Comparison of ENCODE assay signal across 8 mouse cellular contexts in the genomic region with DNA sequence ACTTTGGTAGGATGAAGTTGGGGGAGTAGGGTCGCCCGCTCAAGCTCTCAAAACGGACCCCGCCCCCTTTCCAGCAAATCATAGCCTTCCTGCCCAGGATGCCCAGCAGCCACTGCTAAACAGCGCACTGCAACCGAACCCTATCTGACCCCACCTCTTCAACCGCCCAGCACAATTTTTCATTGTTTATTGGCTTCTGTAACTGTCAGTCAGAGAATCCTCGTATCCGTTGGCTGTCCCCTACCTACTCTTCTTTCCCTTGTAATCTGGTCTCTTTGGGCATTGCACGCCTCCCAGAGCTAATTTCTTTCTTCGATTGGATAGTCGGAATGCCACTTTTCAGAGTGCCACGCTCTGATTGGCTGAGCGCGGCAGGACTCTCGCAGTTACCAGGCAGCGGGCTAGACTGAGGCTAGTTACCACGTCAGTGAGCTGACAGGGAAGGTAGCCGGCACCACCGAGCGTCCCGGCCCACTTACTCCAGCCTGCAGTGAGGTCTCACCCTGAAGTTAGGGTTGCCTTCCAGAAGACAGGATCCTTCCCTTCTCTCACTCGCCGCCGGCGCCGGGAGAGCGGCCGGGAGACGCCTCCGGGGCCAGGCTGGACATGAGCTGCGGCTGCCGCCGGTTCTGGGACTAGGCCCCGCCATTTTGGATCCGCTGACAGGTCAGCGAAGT. TPM values are rescaled to one million over a fixed set of nuclear protein-coding genes. Genes with fewer than 3 reads are reported as not detected.
DNase-seq lines count a peak whose midpoint lies in the region; ATAC-seq lines count a peak whose summit lies in the region.

A gene (plus strand): TSS at position 383 of the 677 bp plus-strand sequence.

- ATAC-seq in hindbrain, embryonic 11.5 days (ENCODE audit: low FRiP score), result peak; percentile 99

- H3K36me3 ChIP-seq in hindbrain, embryonic 11.5 days (ENCODE audit: control insufficient read depth, insufficient read depth, low read length), result no peaks in the 10 kb centered on the region

- H3K27me3 ChIP-seq in hindbrain, embryonic 11.5 days (ENCODE audit: control insufficient read depth, insufficient read depth, low read length), result peaks cover 30% of the 10 kb centered on the region

- peak within 1 kb of the TSS; percentile 87 for H3K4me3 ChIP-seq in hindbrain, embryonic 11.5 days (ENCODE audit: low read depth, low read length)

- peak within 1 kb of the TSS; percentile 70 for H3K9ac ChIP-seq in hindbrain, embryonic 11.5 days (ENCODE audit: low read depth, low read length)

- H3K4me1 ChIP-seq in hindbrain, embryonic 11.5 days (replicated peaks; ENCODE audit: control insufficient read depth, insufficient read depth, low read length), result peaks cover 8% of the 10 kb centered on the region; the same call in 1 of the 2 replicates

- peak; percentile 98 for DNase-seq in Muller cell, postnatal 12 days (ENCODE audit: inconsistent ontology term)
- DNase-seq in cerebellum, adult 9-11 months, result peak; percentile 98
- DNase-seq in frontal cortex, adult 2 months (ENCODE audit: extremely low spot score in 1 of 2, low spot score in 1 of 2), result peak; percentile 99
- DNase-seq in hindbrain, embryonic 11.5 days (ENCODE audit: low spot score), result peak; percentile 91
- DNase-seq in layer of hippocampus, postnatal 10 days (ENCODE audit: low spot score in 2 of 2), result peak; percentile 89 to 94
- peak; percentile 96 for DNase-seq in lung, postnatal 10 days
- peak; percentile 88 for DNase-seq in ovary, postnatal 36 days (ENCODE audit: low spot score)
- peak; percentile 91 for DNase-seq in thymus, postnatal 25 days

- H3K9me3 ChIP-seq in hindbrain, embryonic 11.5 days (ENCODE audit: control insufficient read depth, low read length), result no peaks in the 10 kb centered on the region

- peak within 1 kb of the TSS; percentile 87 for H3K4me2 ChIP-seq in hindbrain, embryonic 11.5 days (replicated peaks; ENCODE audit: low read depth, low read length)

- 0 out of 2 replicates have a peak within 1 kb of the TSS, but pooled peaks have one; percentile 51 for H3K27ac ChIP-seq in hindbrain, embryonic 11.5 days (ENCODE audit: low read depth, low read length)

- WGBS in hindbrain, embryonic 11.5 days, result under 1% methylated on average over 33 of the region's 37 CpGs

RNA-seq across cellular contexts. Expression of the gene that starts here (rescaled TPM):
- polyA plus RNA-seq in frontal cortex, adult 2 months (2012; rRNA removed), result 67.0 and 69.7 TPM in 2 replicates
- 43.8 and 63.0 TPM in 2 replicates for polyA plus RNA-seq in hindbrain, embryonic 11.5 days (2014; fragmentation: Nextera tagmentation; extraction: Ambion mirVana)
- 10 to 100 TPM; 81.1 to 98.1 TPM for total RNA-seq in layer of hippocampus, postnatal 10 days (2021)

Comparison
In these comparisons a context has a peak if more than half of its experiments do, and no peak if none do; other contexts are left out.
1. Peak in every context shown above with its lines: DNase-seq, ATAC-seq, H3K4me3 ChIP-seq and H3K27ac ChIP-seq.